Mouse (Mus musculus) kidney, adult 2 months (tissue): ENCODE measurements at regions not wholly inside any gene's neighbourhood (a gene's known extent, or its start where the extent isn't known, plus 50 kb on each side); places are given as distances from the start of the nearest gene placed in this dataset.

Experiments used
- CTCF ChIP-seq: fragments of 200-500 bp; conservative IDR thresholded peaks from 2 replicates; pipeline ENCODE4 v1.5.1; 2011; ENCODE audit warnings: low read depth, mild to moderate bottlenecking, control low read depth, low read length, moderate library complexity, mixed read lengths; ENCODE audit not compliant: insufficient read depth, insufficient read length
- POLR2A ChIP-seq: fragments of 200-500 bp; IDR thresholded peaks from one replicate; pipeline ENCODE4 v1.6.1; 2011; ENCODE audit warnings: low read depth, low read length, control low read depth

- TF ChIP-seq CTCF, result no peak
- TF ChIP-seq POLR2A, result no peak
Observed at GRCm38 (mm10) chr8:116173961-116174360, 330.8 kb upstream of the Dynlrb2 start.
